Mouse (Mus musculus) CH12.LX (cell line): Measurements from ENCODE around the gene Myo10.

ENCODE experiments used
- MAFK ChIP-seq: IDR thresholded peaks from 2 replicates; pipeline ENCODE4 v1.6.1; 2011; ENCODE audit warnings: low read length, improper control_type of control experiment; ENCODE audit not compliant: insufficient replicate concordance
- MAX ChIP-seq: IDR thresholded peaks from 2 replicates; pipeline ENCODE4 v1.6.1; 2011; ENCODE audit warnings: low read length, improper control_type of control experiment
- POLR2A ChIP-seq: IDR thresholded peaks from 2 replicates; pipeline ENCODE4 v1.6.1; 2011; ENCODE audit warnings: low read depth, mild to moderate bottlenecking, improper control_type of control experiment, low read length

- no peak for TF ChIP-seq POLR2A
- no peak for TF ChIP-seq MAFK
- TF ChIP-seq MAX, result no peak
These were observed 31.4 kb downstream of the Myo10 start for GRCm38 (mm10) chr15:25653680-25654079.
